Mouse (Mus musculus) liver, embryonic 11.5 days (tissue): ENCODE data around the gene Gm5622. TPM values are rescaled to one million over a fixed set of nuclear protein-coding genes. Genes with fewer than 3 reads are reported as not detected.

Experiments used
- polyA plus RNA-seq: library from polyadenylated mRNA; unstranded; fragments of >200 nt; fragmentation: Nextera tagmentation; extraction: Ambion mirVana; gene quantifications from 2 replicates; pipeline ENCODE4 v1.2.1, GENCODE M21; 2014

The Gm5622 gene
- polyA plus RNA-seq, 1 experiment from 2014 or later = 0.21 TPM

Other genes starting within 250 kb of the Gm5622 start
- gene Gm7247, start 191.0 kb upstream of the Gm5622 start, polyA plus RNA-seq = not detected in 2 replicates
- not detected in 2 replicates for gene Vmn2r88, start 142.0 kb upstream of the Gm5622 start, polyA plus RNA-seq
- gene Vmn2r89, start 100.9 kb upstream of the Gm5622 start, polyA plus RNA-seq = not detected in 2 replicates
- gene Gm17175, start 21.3 kb downstream of the Gm5622 start, polyA plus RNA-seq = not detected in 2 replicates
- not detected in 2 replicates for gene Gm17174, start 39.3 kb downstream of the Gm5622 start, polyA plus RNA-seq
- gene Gm17078, start 58.5 kb downstream of the Gm5622 start, polyA plus RNA-seq = not detected in 2 replicates
- gene Gm4181, start 82.9 kb downstream of the Gm5622 start, polyA plus RNA-seq = not detected in 2 replicates
- gene Gm17079, start 142.7 kb downstream of the Gm5622 start, polyA plus RNA-seq = not detected in 2 replicates
- not detected in 2 replicates for gene Gm5800, start 164.4 kb downstream of the Gm5622 start, polyA plus RNA-seq
- gene Ang4, start 220.8 kb downstream of the Gm5622 start, polyA plus RNA-seq = not detected in 2 replicates
- not detected in 2 replicates for gene AY358078, start 247.3 kb downstream of the Gm5622 start, polyA plus RNA-seq